Mouse (Mus musculus) kidney, adult 9 months (tissue): ENCODE measurements around the gene Arl10.
A peak's percentile ranks its signal among the peaks of the same experiment; 100 is the strongest.

Experiments
- DNase-seq: peaks from one replicate; pipeline ENCODE4 v3.0.0; 2022

Arl10 gene

GRCm38 (mm10) chr13:54574854-54575481 lies at the start of gene Arl10:
TSS of gene Arl10 (plus strand) at chr13:54575015.
- peak; percentile 81 for DNase-seq

GRCm38 (mm10) chr13:54527140-54527539 lies 47.7 kb upstream of the Arl10 start:
- DNase-seq = no peak

- DNase-seq = no peak
Observed at GRCm38 (mm10) chr13:54532134-54532533, 42.7 kb upstream of the Arl10 start.

GRCm38 (mm10) chr13:54548036-54548435 lies 26.8 kb upstream of the Arl10 start:
- peak; percentile 66 for DNase-seq

GRCm38 (mm10) chr13:54556176-54556575 lies 18.6 kb upstream of the Arl10 start:
- DNase-seq = no peak

GRCm38 (mm10) chr13:54556796-54557195 lies 18.0 kb upstream of the Arl10 start:
- DNase-seq = peak; percentile 82

GRCm38 (mm10) chr13:54557652-54558051 lies 17.2 kb upstream of the Arl10 start:
- DNase-seq = peak; percentile 90

- peak; percentile 64 for DNase-seq
Observed at GRCm38 (mm10) chr13:54559656-54560055, 15.2 kb upstream of the Arl10 start.

- peak; percentile 23 for DNase-seq
Observed at GRCm38 (mm10) chr13:54560608-54561007, 14.2 kb upstream of the Arl10 start.

- DNase-seq = peak; percentile 98
Observed at GRCm38 (mm10) chr13:54562562-54562961, 12.3 kb upstream of the Arl10 start.

- peak; percentile 66 for DNase-seq
Observed at GRCm38 (mm10) chr13:54564232-54565200, 10.3 kb upstream of the Arl10 start.

- peak; percentile 96 for DNase-seq
Observed at GRCm38 (mm10) chr13:54565201-54565581, 9.6 kb upstream of the Arl10 start, which contains the start of gene 4833439L19Rik. TSS of gene 4833439L19Rik (minus strand) at chr13:54565435.

GRCm38 (mm10) chr13:54565594-54566345 lies 9.0 kb upstream of the Arl10 start:
- DNase-seq = peak; percentile 94

GRCm38 (mm10) chr13:54568380-54568779 lies 6.4 kb upstream of the Arl10 start:
- peak; percentile 84 for DNase-seq

- DNase-seq = no peak
Observed at GRCm38 (mm10) chr13:54569282-54569681, 5.5 kb upstream of the Arl10 start.

GRCm38 (mm10) chr13:54570736-54571135 lies 4.1 kb upstream of the Arl10 start:
- no peak for DNase-seq

GRCm38 (mm10) chr13:54571637-54572036 lies 3.2 kb upstream of the Arl10 start:
- DNase-seq = no peak

GRCm38 (mm10) chr13:54572621-54573020 lies 2.2 kb upstream of the Arl10 start:
- DNase-seq = no peak

- no peak for DNase-seq
Observed at GRCm38 (mm10) chr13:54575489-54575888, 674 bp downstream of the Arl10 start.

GRCm38 (mm10) chr13:54577652-54578507 lies 3.1 kb downstream of the Arl10 start:
- DNase-seq = no peak

GRCm38 (mm10) chr13:54581385-54581784 lies 6.6 kb downstream of the Arl10 start:
- peak; percentile 50 for DNase-seq

- no peak for DNase-seq
Observed at GRCm38 (mm10) chr13:54582126-54582525, 7.3 kb downstream of the Arl10 start.
